Mouse (Mus musculus): ENCODE measurements at regions not wholly inside any gene's neighbourhood (a gene's known extent, or its start where the extent isn't known, plus 50 kb on each side); places are given as distances from the start of the nearest gene placed in this dataset.

GRCm38 (mm10) chr13:43988421-43988820 is 203.8 kb downstream of the Cd83 start:
- TF ChIP-seq POLR2A (IDR thresholded peaks at IDR 0.05; ENCODE audit: borderline replicate concordance, insufficient read depth, low read length), result no peak
- no peak for TF ChIP-seq CTCF (IDR thresholded peaks at IDR 0.05; ENCODE audit: borderline replicate concordance, insufficient read depth, low read depth, low read length)

Data from cerebellum, adult 2 months (tissue).